In the genomic region with DNA sequence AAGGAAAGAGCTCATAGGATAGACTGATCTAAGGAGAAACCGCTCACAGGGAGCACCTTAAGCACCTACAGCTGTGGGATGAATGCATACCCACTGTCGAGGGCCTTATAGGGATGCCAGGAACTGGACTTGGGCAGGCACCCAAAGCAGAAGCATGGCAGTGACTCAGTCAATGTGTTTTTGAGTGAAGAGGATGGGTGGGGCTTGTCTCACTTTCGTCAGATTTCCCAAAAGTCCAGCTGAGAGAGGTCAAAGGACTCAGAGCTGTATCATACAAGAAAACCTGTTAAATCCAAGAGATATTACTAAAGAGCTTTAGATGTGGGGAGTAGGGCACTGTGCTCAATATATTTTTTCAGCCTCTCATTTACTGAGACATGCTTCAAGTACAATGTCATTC, we compare ENCODE assay signal across 8 mouse cellular contexts.
DNase-seq lines count a peak whose midpoint lies in the region; ATAC-seq and TF ChIP-seq lines count a peak whose summit lies in the region.

No protein-coding gene starts in this region.

- H3K4me3 ChIP-seq in MEL (ENCODE audit: control insufficient read depth in 1 of 2, insufficient read depth in 1 of 2, low read depth in 2 of 2, low read length in 2 of 2) = peak overlapping the region in 1 of 2 experiments; percentile 100; a peak in 2 of 4 replicates
- H3K4me3 ChIP-seq in limb, embryonic 14.5 days (replicated peaks; ENCODE audit: low read length) = 0 out of 2 replicates have a peak overlapping the region, but pooled peaks have one; percentile 57

- no peak for ATAC-seq in limb, embryonic 14.5 days (ENCODE audit: low FRiP score, low read depth)

- peaks cover 0 to 14% of the 10 kb centered on the region in 2 experiments; a peak in 2 of 4 replicates for H3K36me3 ChIP-seq in MEL (ENCODE audit: control insufficient read depth in 1 of 2, insufficient read depth in 2 of 2, low read length in 2 of 2)
- H3K36me3 ChIP-seq in limb, embryonic 14.5 days (ENCODE audit: control insufficient read depth, insufficient read depth, low read length) = no peaks in the 10 kb centered on the region

- intact Hi-C loops in left cerebral cortex, postnatal 14 days (cut with DNase I) = no loop called here

- no peaks in the 10 kb centered on the region for H3K9me3 ChIP-seq in MEL (replicated peaks; ENCODE audit: insufficient read depth, low read length)
- H3K9me3 ChIP-seq in limb, embryonic 14.5 days (ENCODE audit: control insufficient read depth, low read length) = no peaks in the 10 kb centered on the region

- peak overlapping the region; percentile 86; the same call in 1 of the 2 replicates for H3K9ac ChIP-seq in MEL (ENCODE audit: control insufficient read depth, low read depth, low read length, poor library complexity, severe bottlenecking)
- H3K9ac ChIP-seq in limb, embryonic 14.5 days (ENCODE audit: low read depth, low read length, severe bottlenecking) = no peak overlapping the region

- H3K27ac ChIP-seq in MEL (ENCODE audit: control insufficient read depth, low read depth, low read length) = no peak overlapping the region
- H3K27ac ChIP-seq in limb, embryonic 14.5 days (replicated peaks; ENCODE audit: low read depth, low read length) = no peak overlapping the region

- no peak for TF ChIP-seq EP300 in MEL (IDR thresholded peaks at IDR 0.05; ENCODE audit: low read depth in 1 of 2, low read length in 2 of 2)

- DNase-seq in 3134 (ENCODE audit: extremely low read depth, insufficient read length, low spot score) = peak; percentile 56
- peak; percentile 45 for DNase-seq in MEL (ENCODE audit: low read depth, low spot score)
- peak; percentile 79 to 85 for DNase-seq in heart, adult 18-20 months
- no peak for DNase-seq in limb, embryonic 14.5 days (ENCODE audit: low spot score)
- DNase-seq in natural killer cell, adult 2 months (ENCODE audit: low spot score in 2 of 2) = peak; percentile 25 to 28
- no peak for DNase-seq in embryo, embryonic 10.5 days (ENCODE audit: low spot score)
- DNase-seq in layer of hippocampus, postnatal 36 days = no peak
- DNase-seq in left cerebral cortex, postnatal 14 days (ENCODE audit: low spot score in 2 of 2) = no peak

- no peak for TF ChIP-seq CTCF in MEL (IDR thresholded peaks at IDR 0.05 in 2 of 3, conservative IDR thresholded peaks at IDR 0.05 in 1 of 3; ENCODE audit: control insufficient read depth in 1 of 3, insufficient read depth in 1 of 3, low read depth in 2 of 3, low read length in 3 of 3, poor library complexity in 1 of 3, severe bottlenecking in 1 of 3)

- peaks cover 3 to 6% of the 10 kb centered on the region in 2 experiments; a peak in 3 of 4 replicates for H3K4me1 ChIP-seq in MEL (ENCODE audit: control insufficient read depth in 1 of 2, insufficient read depth in 2 of 2, low read length in 2 of 2)
- peaks cover 21% of the 10 kb centered on the region for H3K4me1 ChIP-seq in limb, embryonic 14.5 days (ENCODE audit: control insufficient read depth, insufficient read depth, low read length)

- peak overlapping the region; percentile 56 for H3K4me2 ChIP-seq in limb, embryonic 14.5 days (replicated peaks; ENCODE audit: low read depth, low read length, severe bottlenecking)

- no peak for TF ChIP-seq RAD21 in MEL (IDR thresholded peaks at IDR 0.05; ENCODE audit: low read depth, low read length)

- peaks cover 2% of the 10 kb centered on the region for H3K79me2 ChIP-seq in MEL (ENCODE audit: control insufficient read depth, insufficient read depth, low read length, poor library complexity)

- 72% methylated on average over 3 of the region's 3 CpGs for WGBS in limb, embryonic 14.5 days

- no peak for TF ChIP-seq POLR2A in MEL (IDR thresholded peaks at IDR 0.05; ENCODE audit: control insufficient read depth in 1 of 2, insufficient read depth in 1 of 2, low read depth in 1 of 2, low read length in 2 of 2, poor library complexity in 1 of 2)
- no peak for TF ChIP-seq POLR2A in limb, embryonic 14.5 days (IDR thresholded peaks at IDR 0.05; ENCODE audit: borderline replicate concordance, extremely low read depth, insufficient read depth, insufficient read length)

- no peaks in the 10 kb centered on the region for H3K27me3 ChIP-seq in MEL (ENCODE audit: control insufficient read depth in 1 of 2, insufficient read depth in 2 of 2, low read length in 2 of 2)
- no peaks in the 10 kb centered on the region for H3K27me3 ChIP-seq in limb, embryonic 14.5 days (ENCODE audit: control insufficient read depth, insufficient read depth, low read length)

TF ChIP-seq in MEL, 35 proteins besides CTCF, POLR2A, EP300 and RAD21:
- TF ChIP-seq ZNF384 (IDR thresholded peaks at IDR 0.05; ENCODE audit: low read depth, low read length) (no peak), POLR2AphosphoS5 (IDR thresholded peaks at IDR 0.05; ENCODE audit: borderline replicate concordance, low read depth, low read length) (no peak), NELFE (IDR thresholded peaks at IDR 0.05; ENCODE audit: low read depth, low read length) (no peak), RCOR1 (IDR thresholded peaks at IDR 0.05; ENCODE audit: low read depth, low read length) (no peak), MAX (IDR thresholded peaks at IDR 0.05; ENCODE audit: low read length) (0 out of 2 replicates have a peak, but pooled peaks have one; percentile 38)
TF ChIP-seq in MEL: peak in this region for 1.

Comparison
In these comparisons a context has a peak if more than half of its experiments do, and no peak if none do; other contexts are left out.
1. DNase-seq: peak in 3134 (single experiment), MEL (single experiment), heart, adult 18-20 months (2 of 2) and natural killer cell, adult 2 months (2 of 2); none in limb, embryonic 14.5 days (single experiment), embryo, embryonic 10.5 days (single experiment), layer of hippocampus, postnatal 36 days (0 of 2) and left cerebral cortex, postnatal 14 days (0 of 2).